Mouse (Mus musculus) olfactory bulb, adult 2 months (tissue): Measurements from ENCODE around the gene Ibsp. TPM values are rescaled to one million over a fixed set of nuclear protein-coding genes. Genes with fewer than 3 reads are reported as not detected.
A peak's percentile ranks its signal among the peaks of the same experiment; 100 is the strongest.

Experiments
- H3K27ac ChIP-seq: fragments of 200-500 bp; 2 replicates; pipeline ENCODE4 v1.5.1; 2012; ENCODE audit warnings: low read depth, low read length; ENCODE audit not compliant: insufficient read depth
- H3K4me1 ChIP-seq: fragments of 200-500 bp; 2 replicates; pipeline ENCODE4 v1.6.1; 2012; ENCODE audit warnings: low read length; ENCODE audit not compliant: control insufficient read depth, insufficient read depth
- H3K4me3 ChIP-seq: fragments of 200-500 bp; 2 replicates; pipeline ENCODE4 v1.5.1; 2012; ENCODE audit warnings: mild to moderate bottlenecking, low read depth, low read length, moderate library complexity; ENCODE audit not compliant: insufficient read depth
- CTCF ChIP-seq: fragments of 200-500 bp; IDR thresholded peaks from 2 replicates; pipeline ENCODE4 v1.5.1; 2012; ENCODE audit warnings: low read depth, mild to moderate bottlenecking, low read length, moderate library complexity; ENCODE audit not compliant: insufficient read depth
- POLR2A ChIP-seq: fragments of 200-500 bp; IDR thresholded peaks from 2 replicates; pipeline ENCODE4 v1.6.1; 2012; ENCODE audit warnings: mild to moderate bottlenecking, low read depth, low read length, moderate library complexity; ENCODE audit not compliant: insufficient read depth
- WGBS: fragments of 180-500 bp; shearing (Covaris S2); methylation state at CpG from one replicate; pipeline ENCODE4 v1.1.7; 2018; 5-methylcytosine and 5-hydroxymethylcytosine counted together
- polyA plus RNA-seq: library from polyadenylated mRNA; stranded (reverse); fragments of >200 nt; gene quantifications from 2 replicates; pipeline ENCODE4 v1.2.4, GENCODE M21; 2012; ENCODE audit warnings: low replicate concordance; ENCODE audit not compliant: missing spikeins, insufficient read depth, insufficient read length

Ibsp gene
- not detected in 2 replicates for polyA plus RNA-seq

GRCm38 (mm10) chr5:104298994-104299393 is at the start of gene Ibsp:
Gene Ibsp, plus strand, starts transcription at chr5:104299171.
- H3K4me3 ChIP-seq: no peak within 1 kb of the TSS
- TF ChIP-seq CTCF (no peak), POLR2A (no peak)
- H3K4me1 ChIP-seq: peaks cover 3% of the 10 kb centered on the region
- no peak within 1 kb of the TSS; the same call in 1 of the 2 replicates for H3K27ac ChIP-seq
- 34% methylated on average over 6 of the region's 6 CpGs for WGBS

GRCm38 (mm10) chr5:104251811-104252210 is 47.2 kb upstream of the Ibsp start:
- TF ChIP-seq CTCF (no peak), POLR2A (no peak)
- Histone ChIP-seq H3K27ac (no peak overlapping the region), H3K4me3 (no peak overlapping the region), H3K4me1 (no peaks in the 10 kb centered on the region)
- WGBS: 83% methylated on average over 5 of the region's 5 CpGs

- 69% methylated on average over 3 of the region's 3 CpGs for WGBS
- no peak for TF ChIP-seq CTCF
- TF ChIP-seq POLR2A: no peak
- no peak overlapping the region for H3K4me3 ChIP-seq
- no peaks in the 10 kb centered on the region for H3K4me1 ChIP-seq
- H3K27ac ChIP-seq: no peak overlapping the region
These were observed 42.4 kb upstream of the Ibsp start for GRCm38 (mm10) chr5:104256585-104256984.

- TF ChIP-seq POLR2A (no peak), CTCF (no peak)
These were observed 37.0 kb upstream of the Ibsp start for GRCm38 (mm10) chr5:104261908-104262461.

GRCm38 (mm10) chr5:104263014-104263776 is 35.8 kb upstream of the Ibsp start:
- H3K4me1 ChIP-seq: 0 out of 2 replicates have a peak, but pooled peaks cover 3% of the 10 kb centered on the region
- H3K4me3 ChIP-seq: no peak overlapping the region
- TF ChIP-seq CTCF: no peak
- no peak for TF ChIP-seq POLR2A
- 88% methylated on average over 13 of the region's 13 CpGs for WGBS
- no peak overlapping the region for H3K27ac ChIP-seq

More at GRCm38 (mm10) chr5:104261908-104262461, 37.0 kb upstream of the Ibsp start:
- H3K4me3 ChIP-seq: no peak overlapping the region
- whole genome bisulfite sequencing: 63% methylated on average over 4 of the region's 4 CpGs
- H3K4me1 ChIP-seq: 0 out of 2 replicates have a peak, but pooled peaks cover 3% of the 10 kb centered on the region
- no peak overlapping the region for H3K27ac ChIP-seq

GRCm38 (mm10) chr5:104294201-104294600 is 4.8 kb upstream of the Ibsp start:
- no peak overlapping the region for H3K27ac ChIP-seq
- no peak for TF ChIP-seq CTCF
- peaks cover 6% of the 10 kb centered on the region for H3K4me1 ChIP-seq
- no peak overlapping the region for H3K4me3 ChIP-seq
- WGBS: 76% methylated on average over 6 of the region's 6 CpGs

- H3K27ac ChIP-seq: no peak overlapping the region
- 0 out of 2 replicates have a peak, but pooled peaks cover 3% of the 10 kb centered on the region for H3K4me1 ChIP-seq
- 66% methylated on average over 1 of the region's 1 CpGs for WGBS
- H3K4me3 ChIP-seq: no peak overlapping the region
- no peak for TF ChIP-seq CTCF
- no peak for TF ChIP-seq POLR2A
These were observed 15.1 kb downstream of the Ibsp start for GRCm38 (mm10) chr5:104314073-104314472.

- TF ChIP-seq CTCF (no peak), POLR2A (no peak)
- Histone ChIP-seq H3K27ac (no peak within 1 kb of the TSS), H3K4me1 (peaks cover 12% of the 10 kb centered on the region), H3K4me3 (no peak within 1 kb of the TSS)
- 91% methylated on average over 6 of the region's 6 CpGs for WGBS
These were observed 26.1 kb downstream of the Ibsp start, which contains the start of gene Mepe for GRCm38 (mm10) chr5:104325029-104325428. Gene Mepe, plus strand, starts transcription at chr5:104325329.

- Histone ChIP-seq H3K4me1 (peaks cover 15% of the 10 kb centered on the region), H3K4me3 (no peak overlapping the region), H3K27ac (peak overlapping the region; percentile 78)
- no peak for TF ChIP-seq POLR2A
- TF ChIP-seq CTCF: no peak
- WGBS: 71% methylated on average over 4 of the region's 4 CpGs
These were observed 27.9 kb downstream of the Ibsp start for GRCm38 (mm10) chr5:104326884-104327283.
